Mouse (Mus musculus): ENCODE measurements at regions not wholly inside any gene's neighbourhood (a gene's known extent, or its start where the extent isn't known, plus 50 kb on each side); places are given as distances from the start of the nearest gene placed in this dataset.

- DNase-seq, result no peak
These were observed 567.0 kb downstream of the Adgrl2 start for GRCm38 (mm10) chr3:148423383-148423782.

- no peak for DNase-seq
These were observed 567.6 kb downstream of the Adgrl2 start for GRCm38 (mm10) chr3:148422720-148423119.

GRCm38 (mm10) chr3:148422205-148422604 is 568.1 kb downstream of the Adgrl2 start:
- DNase-seq, result no peak

- DNase-seq, result no peak
These were observed 570.1 kb downstream of the Adgrl2 start for GRCm38 (mm10) chr3:148420303-148420702.

- no peak for DNase-seq
These were observed 570.8 kb downstream of the Adgrl2 start for GRCm38 (mm10) chr3:148419462-148420074.

GRCm38 (mm10) chr3:148418067-148418466 is 572.3 kb downstream of the Adgrl2 start:
- no peak for DNase-seq

GRCm38 (mm10) chr3:148415443-148415842 is 574.9 kb downstream of the Adgrl2 start:
- no peak for DNase-seq

- no peak for DNase-seq
These were observed 577.3 kb downstream of the Adgrl2 start for GRCm38 (mm10) chr3:148413027-148413426.

GRCm38 (mm10) chr3:148412191-148412590 is 578.2 kb downstream of the Adgrl2 start:
- no peak for DNase-seq

- no peak for DNase-seq
These were observed 592.0 kb downstream of the Adgrl2 start for GRCm38 (mm10) chr3:148398349-148398748.

GRCm38 (mm10) chr3:148387550-148387949 is 602.8 kb downstream of the Adgrl2 start:
- no peak for DNase-seq

GRCm38 (mm10) chr3:148385712-148386111 is 604.6 kb downstream of the Adgrl2 start:
- peak; percentile 3 for DNase-seq

GRCm38 (mm10) chr3:148381057-148381456 is 609.3 kb downstream of the Adgrl2 start:
- no peak for DNase-seq

GRCm38 (mm10) chr3:148363331-148363730 is 627.0 kb downstream of the Adgrl2 start:
- DNase-seq, result no peak

GRCm38 (mm10) chr3:148362453-148362864 is 627.9 kb downstream of the Adgrl2 start:
- DNase-seq, result peak; percentile 76

- DNase-seq, result peak; percentile 88
These were observed 646.6 kb downstream of the Adgrl2 start for GRCm38 (mm10) chr3:148343633-148344361.

- peak; percentile 19 for DNase-seq
These were observed 647.1 kb downstream of the Adgrl2 start for GRCm38 (mm10) chr3:148343256-148343632.

GRCm38 (mm10) chr3:148339258-148339657 is 651.1 kb downstream of the Adgrl2 start:
- no peak for DNase-seq

GRCm38 (mm10) chr3:148336640-148337039 is 653.7 kb downstream of the Adgrl2 start:
- DNase-seq, result no peak

GRCm38 (mm10) chr3:148336091-148336511 is 654.3 kb downstream of the Adgrl2 start:
- DNase-seq, result peak; percentile 28

GRCm38 (mm10) chr3:148335654-148336053 is 654.7 kb downstream of the Adgrl2 start:
- DNase-seq, result no peak

- DNase-seq, result no peak
These were observed 665.3 kb downstream of the Adgrl2 start for GRCm38 (mm10) chr3:148324911-148325621.

- no peak for DNase-seq
These were observed 668.5 kb downstream of the Adgrl2 start for GRCm38 (mm10) chr3:148321894-148322293.

GRCm38 (mm10) chr3:148316198-148316597 is 674.2 kb downstream of the Adgrl2 start:
- DNase-seq, result no peak

Data from lung, postnatal 10 days (tissue).